Mouse (Mus musculus): ENCODE data around the gene Ift88. TPM values are rescaled to one million over a fixed set of nuclear protein-coding genes. Genes with fewer than 3 reads are reported as not detected.

The Ift88 gene
- polyA plus RNA-seq, 1 experiment from 2014 or later: 13.0 TPM

DNA sequence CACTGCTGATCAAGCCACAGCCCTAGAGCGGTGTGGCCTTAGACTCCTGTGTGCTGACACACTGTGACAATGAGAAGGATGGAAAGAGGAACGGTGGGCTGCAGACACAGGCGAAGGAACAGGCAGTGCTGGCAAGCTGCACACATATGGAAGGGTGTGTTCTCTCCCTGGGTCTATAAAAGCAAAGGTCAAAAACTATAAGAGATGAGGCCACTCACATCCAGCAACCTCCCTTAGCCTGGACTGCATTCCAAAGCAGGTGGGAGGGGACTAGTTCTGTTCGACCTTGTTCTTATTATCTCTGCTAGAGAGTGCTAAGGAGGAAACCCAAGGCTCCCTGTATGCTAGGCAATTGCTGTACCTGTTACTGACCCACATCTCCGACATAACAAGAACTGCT, 31.6 kb upstream of the Ift88 start:
- H3K4me1 ChIP-seq (replicated peaks; ENCODE audit: control insufficient read depth, insufficient read depth, low read length): no peaks in the 10 kb centered on the region
- H3K4me3 ChIP-seq (ENCODE audit: low read depth, low read length): no peak overlapping the region
- no peaks in the 10 kb centered on the region for H3K27me3 ChIP-seq (replicated peaks; ENCODE audit: control insufficient read depth, insufficient read depth, low read length)
- no peak overlapping the region for H3K9ac ChIP-seq (ENCODE audit: low read length)
- H3K4me2 ChIP-seq (ENCODE audit: low read length): no peak overlapping the region
- ATAC-seq (replicated peaks; ENCODE audit: low FRiP score, low TSS enrichment, low read depth) (peak; percentile 55), DNase-seq (ENCODE audit: low spot score) (no peak)
- no peaks in the 10 kb centered on the region for H3K36me3 ChIP-seq (ENCODE audit: control insufficient read depth, insufficient read depth, low read length)
- 57% methylated on average over 5 of the region's 5 CpGs for WGBS
- no peaks in the 10 kb centered on the region for H3K9me3 ChIP-seq (ENCODE audit: control insufficient read depth, low read length)
- H3K27ac ChIP-seq (ENCODE audit: low read depth): 0 out of 2 replicates have a peak overlapping the region, but pooled peaks have one; percentile 9

DNA sequence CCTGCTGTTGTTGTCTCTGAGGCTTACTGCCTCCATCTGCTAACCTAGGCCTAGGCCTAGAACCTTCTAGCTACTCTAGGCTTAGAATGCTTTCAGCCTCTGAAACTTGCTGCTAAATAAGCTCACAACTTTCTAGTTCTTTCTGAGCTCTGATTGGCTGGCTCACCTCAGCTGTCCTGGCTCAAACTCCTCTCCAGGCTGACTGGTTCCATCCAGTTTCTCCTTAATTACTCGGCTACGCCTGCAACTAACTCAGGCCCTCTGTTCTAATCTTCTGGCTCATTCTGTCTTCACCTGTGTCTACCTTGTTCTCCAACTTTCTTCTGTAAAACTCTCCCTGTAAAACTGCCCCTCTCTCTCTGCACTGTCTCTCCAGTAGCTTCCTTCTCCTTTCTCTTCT, 28.4 kb upstream of the Ift88 start:
- no peaks in the 10 kb centered on the region for H3K9me3 ChIP-seq (ENCODE audit: control insufficient read depth, low read length)
- DNase-seq (ENCODE audit: low spot score) (no peak), ATAC-seq (replicated peaks; ENCODE audit: low FRiP score, low TSS enrichment, low read depth) (no peak)
- H3K36me3 ChIP-seq (ENCODE audit: control insufficient read depth, insufficient read depth, low read length): no peaks in the 10 kb centered on the region
- no peaks in the 10 kb centered on the region for H3K27me3 ChIP-seq (replicated peaks; ENCODE audit: control insufficient read depth, insufficient read depth, low read length)
- H3K4me1 ChIP-seq (replicated peaks; ENCODE audit: control insufficient read depth, insufficient read depth, low read length): 0 out of 2 replicates have a peak, but pooled peaks cover 2% of the 10 kb centered on the region
- H3K27ac ChIP-seq (ENCODE audit: low read depth): no peak overlapping the region
- no peak overlapping the region for H3K4me3 ChIP-seq (ENCODE audit: low read depth, low read length)
- no peak overlapping the region for H3K4me2 ChIP-seq (ENCODE audit: low read length)
- H3K9ac ChIP-seq (ENCODE audit: low read length): no peak overlapping the region
- 72% methylated on average over 2 of the region's 2 CpGs for WGBS

DNA sequence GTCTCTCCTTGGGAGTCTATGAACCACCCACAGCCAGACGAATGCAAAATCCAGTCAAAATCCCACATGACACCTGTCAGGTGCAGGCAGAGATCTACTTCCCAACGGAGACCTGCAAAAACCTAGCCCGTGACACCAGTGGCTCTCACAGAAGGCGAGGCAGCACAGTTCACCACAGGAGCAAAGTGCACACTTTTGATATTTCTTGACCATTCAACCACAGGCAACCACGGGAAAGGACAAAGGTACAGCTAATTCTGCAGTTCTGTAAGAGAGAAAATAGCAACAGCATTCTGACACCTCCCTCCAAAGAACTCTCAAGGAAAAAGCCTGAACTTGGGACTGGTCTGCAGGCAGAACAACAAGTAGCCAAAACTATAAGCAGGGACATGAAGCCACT, 26.6 kb upstream of the Ift88 start:
- H3K9ac ChIP-seq (ENCODE audit: low read length): no peak overlapping the region

DNA sequence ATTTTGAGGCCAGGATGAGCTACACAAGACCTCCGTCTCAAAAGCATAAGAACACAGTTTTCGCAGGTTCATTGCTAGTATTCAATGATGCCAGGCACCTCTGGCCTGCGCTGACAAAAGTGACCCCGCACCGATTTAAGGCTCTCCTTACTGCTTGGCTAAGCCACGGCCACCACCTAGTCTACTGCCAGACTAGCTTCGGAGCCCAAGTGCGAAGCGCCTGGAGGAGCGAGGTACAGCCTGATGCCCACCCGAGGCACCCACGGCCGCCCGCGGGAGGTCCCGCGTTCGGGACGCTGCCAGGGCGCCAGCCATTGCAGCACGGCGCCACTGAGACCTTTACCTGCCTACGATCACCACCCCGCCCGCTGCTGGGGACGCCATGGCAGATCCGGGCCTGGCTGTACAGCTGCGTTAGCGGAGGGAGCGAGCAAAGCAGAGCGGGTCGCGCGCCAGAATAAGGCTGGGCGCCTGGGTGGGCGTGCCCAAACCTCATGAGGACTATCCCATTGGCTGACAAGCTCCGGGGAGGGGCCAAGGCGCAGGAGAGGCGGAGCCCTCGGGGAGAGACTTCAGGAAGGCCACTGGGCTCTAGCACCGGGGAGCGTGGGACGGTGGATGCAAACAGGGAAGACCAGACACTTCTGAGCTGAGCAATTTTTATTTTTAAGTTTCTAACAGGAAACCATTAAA, 25.7 kb upstream of the Ift88 start, which contains the start of gene Cryl1:
Gene Cryl1, minus strand, starts transcription at position 465 of the 693 bp plus-strand sequence.
- 0 out of 2 replicates have a peak, but pooled peaks cover 2% of the 10 kb centered on the region for H3K9me3 ChIP-seq (ENCODE audit: control insufficient read depth, low read length)
- ATAC-seq (replicated peaks; ENCODE audit: low FRiP score, low TSS enrichment, low read depth) (peak; percentile 99), DNase-seq (ENCODE audit: low spot score) (peak; percentile 98)
- H3K4me2 ChIP-seq (ENCODE audit: low read length): peak within 1 kb of the TSS; percentile 78
- peak within 1 kb of the TSS; percentile 55 for H3K27ac ChIP-seq (ENCODE audit: low read depth)
- H3K36me3 ChIP-seq (ENCODE audit: control insufficient read depth, insufficient read depth, low read length): no peaks in the 10 kb centered on the region
- 0 out of 2 replicates have a peak, but pooled peaks cover 2% of the 10 kb centered on the region for H3K4me1 ChIP-seq (replicated peaks; ENCODE audit: control insufficient read depth, insufficient read depth, low read length)
- 1% methylated on average over 43 of the region's 43 CpGs for WGBS
- no peaks in the 10 kb centered on the region for H3K27me3 ChIP-seq (replicated peaks; ENCODE audit: control insufficient read depth, insufficient read depth, low read length)
- H3K4me3 ChIP-seq (ENCODE audit: low read depth, low read length): peak within 1 kb of the TSS; percentile 68
- peak within 1 kb of the TSS; percentile 55 for H3K9ac ChIP-seq (ENCODE audit: low read length)

More for the DNA sequence above, 26.6 kb upstream of the Ift88 start:
- 82% methylated on average over 5 of the region's 5 CpGs for WGBS
- DNase-seq (ENCODE audit: low spot score): no peak
- no peak for ATAC-seq (replicated peaks; ENCODE audit: low FRiP score, low TSS enrichment, low read depth)
- H3K9me3 ChIP-seq (ENCODE audit: control insufficient read depth, low read length): 0 out of 2 replicates have a peak, but pooled peaks cover 2% of the 10 kb centered on the region
- H3K4me3 ChIP-seq (ENCODE audit: low read depth, low read length): no peak overlapping the region
- H3K4me1 ChIP-seq (replicated peaks; ENCODE audit: control insufficient read depth, insufficient read depth, low read length): 0 out of 2 replicates have a peak, but pooled peaks cover 2% of the 10 kb centered on the region
- H3K27me3 ChIP-seq (replicated peaks; ENCODE audit: control insufficient read depth, insufficient read depth, low read length): no peaks in the 10 kb centered on the region
- no peaks in the 10 kb centered on the region for H3K36me3 ChIP-seq (ENCODE audit: control insufficient read depth, insufficient read depth, low read length)
- no peak overlapping the region for H3K27ac ChIP-seq (ENCODE audit: low read depth)
- peak overlapping the region; percentile 78; the same call in 1 of the 2 replicates for H3K4me2 ChIP-seq (ENCODE audit: low read length)

DNA sequence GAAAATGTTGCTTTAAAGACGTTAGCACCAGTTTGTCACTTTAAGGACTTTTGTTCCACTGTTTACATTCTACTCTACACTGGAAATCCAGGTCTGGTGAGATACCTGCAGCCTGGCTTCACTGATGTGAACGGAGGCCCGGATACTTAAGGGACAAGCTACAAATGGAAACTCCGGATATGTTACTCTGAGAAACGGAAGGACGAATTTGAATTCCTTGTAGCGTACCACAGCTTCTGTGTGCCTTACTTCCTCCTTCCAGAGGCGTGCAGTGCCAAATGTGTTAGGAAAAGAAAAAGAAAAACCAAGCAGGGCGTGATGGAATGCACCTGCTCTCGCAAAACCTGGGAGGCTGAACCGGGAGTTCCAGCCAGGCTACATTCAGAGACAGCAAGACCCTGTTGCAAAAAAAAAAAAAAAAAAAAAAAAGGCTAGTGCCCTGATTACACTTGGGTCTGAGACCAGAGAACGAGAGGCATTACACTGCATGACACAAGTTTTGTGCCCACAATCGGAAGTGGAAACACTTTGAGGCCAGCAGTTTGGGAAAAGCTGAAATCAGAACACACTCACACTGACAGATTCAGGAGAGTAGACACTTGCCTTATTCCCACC, 24.9 kb upstream of the Ift88 start:
- DNase-seq (ENCODE audit: low spot score) (no peak), ATAC-seq (replicated peaks; ENCODE audit: low FRiP score, low TSS enrichment, low read depth) (peak; percentile 37)
- Histone ChIP-seq H3K4me1 (replicated peaks; ENCODE audit: control insufficient read depth, insufficient read depth, low read length) (0 out of 2 replicates have a peak, but pooled peaks cover 2% of the 10 kb centered on the region), H3K27me3 (replicated peaks; ENCODE audit: control insufficient read depth, insufficient read depth, low read length) (no peaks in the 10 kb centered on the region), H3K4me2 (ENCODE audit: low read length) (peak overlapping the region; percentile 78), H3K27ac (ENCODE audit: low read depth) (peak overlapping the region; percentile 55), H3K9ac (ENCODE audit: low read length) (peak overlapping the region; percentile 27), H3K4me3 (ENCODE audit: low read depth, low read length) (peak overlapping the region; percentile 68), H3K36me3 (ENCODE audit: control insufficient read depth, insufficient read depth, low read length) (no peaks in the 10 kb centered on the region), H3K9me3 (ENCODE audit: control insufficient read depth, low read length) (0 out of 2 replicates have a peak, but pooled peaks cover 2% of the 10 kb centered on the region)
- WGBS: 7% methylated on average over 13 of the region's 13 CpGs

DNA sequence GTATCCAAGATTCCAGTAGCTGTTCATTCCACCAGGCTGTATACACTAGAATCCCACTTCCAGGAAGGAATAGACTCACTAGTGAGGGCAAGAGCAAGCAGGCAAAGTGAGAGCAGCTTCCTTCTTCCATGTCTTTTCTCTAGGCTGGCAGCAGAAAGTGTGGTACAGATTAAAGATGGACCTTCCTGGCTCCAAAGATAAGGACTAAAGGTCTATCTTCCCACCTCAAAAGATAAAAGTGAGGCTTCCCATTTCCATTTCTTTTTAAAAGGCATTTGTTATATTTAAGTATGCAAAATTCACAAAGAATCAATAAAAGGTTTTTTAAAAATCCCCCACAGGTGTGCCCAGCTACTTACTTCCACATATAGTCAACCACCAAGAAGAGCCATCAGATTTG, 21.0 kb upstream of the Ift88 start:
- H3K27me3 ChIP-seq (replicated peaks; ENCODE audit: control insufficient read depth, insufficient read depth, low read length): no peaks in the 10 kb centered on the region
- H3K4me1 ChIP-seq (replicated peaks; ENCODE audit: control insufficient read depth, insufficient read depth, low read length): peaks cover 2% of the 10 kb centered on the region; the same call in 1 of the 2 replicates
- no peak for ATAC-seq (replicated peaks; ENCODE audit: low FRiP score, low TSS enrichment, low read depth)
- no peak overlapping the region for H3K4me3 ChIP-seq (ENCODE audit: low read depth, low read length)
- H3K4me2 ChIP-seq (ENCODE audit: low read length): no peak overlapping the region
- H3K36me3 ChIP-seq (ENCODE audit: control insufficient read depth, insufficient read depth, low read length): no peaks in the 10 kb centered on the region
- DNase-seq (ENCODE audit: low spot score): no peak
- H3K9ac ChIP-seq (ENCODE audit: low read length): no peak overlapping the region
- H3K9me3 ChIP-seq (ENCODE audit: control insufficient read depth, low read length): 0 out of 2 replicates have a peak, but pooled peaks cover 2% of the 10 kb centered on the region
- no peak overlapping the region for H3K27ac ChIP-seq (ENCODE audit: low read depth)

DNA sequence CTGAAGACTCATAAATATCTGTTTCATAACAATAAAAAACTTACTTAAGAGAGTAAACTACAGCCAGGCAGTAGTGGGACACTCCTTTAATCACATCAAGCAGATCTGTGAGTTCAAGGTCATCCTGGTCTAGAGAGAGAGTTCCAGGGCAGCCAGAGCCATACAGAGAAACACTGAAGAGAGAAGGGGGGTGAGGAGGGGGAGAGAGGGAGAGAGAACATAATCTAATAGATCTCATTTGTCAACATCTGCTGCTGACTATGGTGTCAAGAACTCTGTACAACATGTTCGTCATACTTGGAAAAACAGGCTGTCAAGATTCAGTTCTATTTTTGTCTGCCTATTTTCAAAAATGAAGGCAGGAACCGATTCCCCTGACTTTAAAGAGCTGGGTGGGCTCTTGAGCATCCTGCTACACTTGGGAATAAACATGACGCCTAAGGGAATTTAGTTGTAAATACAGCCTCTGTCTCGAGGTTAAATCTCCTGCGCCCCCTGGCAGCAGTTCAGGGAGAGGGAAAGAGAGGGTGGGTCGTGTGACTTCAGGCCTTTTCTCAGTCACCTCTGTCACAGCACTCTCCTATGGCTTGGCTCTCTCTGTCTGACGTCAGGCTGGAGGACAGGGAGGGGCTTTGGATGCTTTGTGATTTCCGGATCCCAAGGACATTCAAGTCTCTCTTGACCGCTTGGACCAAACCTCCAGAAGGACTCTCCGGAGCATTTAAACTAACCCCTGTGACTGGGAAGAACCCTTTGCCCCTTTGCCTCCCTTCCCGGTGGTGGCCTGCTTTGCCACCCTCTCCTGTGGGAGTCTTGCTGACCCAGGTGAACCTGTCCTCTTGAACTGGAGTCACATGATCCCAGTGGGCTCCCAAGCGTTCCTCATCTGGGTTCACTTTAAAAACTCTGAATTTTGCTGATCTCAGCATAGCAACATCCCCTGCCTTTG, 16.5 kb upstream of the Ift88 start:
- H3K9ac ChIP-seq (ENCODE audit: low read length): no peak overlapping the region

DNA sequence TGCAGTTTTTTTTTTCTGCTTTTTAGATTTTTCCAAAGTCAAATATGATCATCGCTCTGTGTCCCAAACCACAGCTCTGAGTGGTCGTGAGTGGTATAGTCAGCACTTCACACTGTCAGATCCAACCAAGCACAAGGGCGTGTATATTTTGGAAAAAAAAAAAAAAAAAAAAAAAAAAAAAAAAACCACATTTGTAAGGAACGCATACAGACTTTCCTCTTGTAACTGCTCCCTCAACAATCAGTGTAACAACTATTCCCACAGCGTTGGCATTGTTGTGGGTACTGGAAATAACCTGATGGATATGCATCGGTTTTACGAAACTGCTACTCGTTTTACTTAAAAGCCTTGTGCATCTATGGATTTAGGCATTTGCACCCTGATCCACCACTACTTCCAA, 15.8 kb upstream of the Ift88 start:
- WGBS: 79% methylated on average over 8 of the region's 8 CpGs
- Histone ChIP-seq H3K27me3 (replicated peaks; ENCODE audit: control insufficient read depth, insufficient read depth, low read length) (no peaks in the 10 kb centered on the region), H3K4me1 (replicated peaks; ENCODE audit: control insufficient read depth, insufficient read depth, low read length) (no peaks in the 10 kb centered on the region; the same call in 1 of the 2 replicates), H3K36me3 (ENCODE audit: control insufficient read depth, insufficient read depth, low read length) (no peaks in the 10 kb centered on the region), H3K27ac (ENCODE audit: low read depth) (no peak overlapping the region), H3K4me3 (ENCODE audit: low read depth, low read length) (no peak overlapping the region), H3K9ac (ENCODE audit: low read length) (no peak overlapping the region), H3K4me2 (ENCODE audit: low read length) (no peak overlapping the region), H3K9me3 (ENCODE audit: control insufficient read depth, low read length) (no peaks in the 10 kb centered on the region)
- DNase-seq (ENCODE audit: low spot score) (no peak), ATAC-seq (replicated peaks; ENCODE audit: low FRiP score, low TSS enrichment, low read depth) (no peak)

More for the DNA sequence above, 16.5 kb upstream of the Ift88 start:
- H3K4me2 ChIP-seq (ENCODE audit: low read length): peak overlapping the region; percentile 9; the same call in 1 of the 2 replicates
- H3K4me1 ChIP-seq (replicated peaks; ENCODE audit: control insufficient read depth, insufficient read depth, low read length): no peaks in the 10 kb centered on the region; the same call in 1 of the 2 replicates
- H3K4me3 ChIP-seq (ENCODE audit: low read depth, low read length): no peak overlapping the region
- no peaks in the 10 kb centered on the region for H3K27me3 ChIP-seq (replicated peaks; ENCODE audit: control insufficient read depth, insufficient read depth, low read length)
- ATAC-seq (replicated peaks; ENCODE audit: low FRiP score, low TSS enrichment, low read depth): peak; percentile 85
- peak; percentile 72 for DNase-seq (ENCODE audit: low spot score)
- no peaks in the 10 kb centered on the region for H3K36me3 ChIP-seq (ENCODE audit: control insufficient read depth, insufficient read depth, low read length)
- no peaks in the 10 kb centered on the region for H3K9me3 ChIP-seq (ENCODE audit: control insufficient read depth, low read length)
- 6% methylated on average over 12 of the region's 12 CpGs for WGBS
- no peak overlapping the region for H3K27ac ChIP-seq (ENCODE audit: low read depth)
